Mouse (Mus musculus): Measurements from ENCODE around the gene Gm3532. TPM values are rescaled to one million over a fixed set of nuclear protein-coding genes. Genes with fewer than 3 reads are reported as not detected.
"Not testable (repeated sequence)": the region's sequence is repeated elsewhere in the genome, so short reads cannot be mapped to it uniquely, and the experiment has no call there.

Gm3532 gene
- total RNA-seq (2021): not detected

GRCm38 (mm10) chr14:5538196-5538595 is at the start of gene Gm3532:
Gene Gm3532 (plus strand): TSS chr14:5538496.
- intact Hi-C loops (cut with DNase I); DNase-seq: not testable (repeated sequence)

GRCm38 (mm10) chr14:5501374-5501773 is 36.9 kb upstream of the Gm3532 start, which contains the start of gene Gm3488:
Gene Gm3488 (plus strand): TSS chr14:5501674.
- DNase-seq; intact Hi-C loops (cut with DNase I): not testable (repeated sequence)

Other genes with a start within 250 kb of the Gm3532 start
- not detected for gene Gm3542, start 203.6 kb upstream of the Gm3532 start, total RNA-seq (2021)
- gene Gm3500, start 149.4 kb upstream of the Gm3532 start, total RNA-seq (2021): not detected
- gene Gm3194, start 83.0 kb upstream of the Gm3532 start, total RNA-seq (2021): under 1 TPM in 1 of 2 experiments, not detected in 1; 0.50 TPM
- gene Gm8246, start 60.7 kb upstream of the Gm3532 start, total RNA-seq (2021): not detected
- gene Gm3187, start 54.3 kb upstream of the Gm3532 start, total RNA-seq (2021): not detected
- gene Gm3488, start 36.8 kb upstream of the Gm3532 start, total RNA-seq (2021): under 1 TPM; 0.17 to 0.35 TPM
- not detected for gene Gm8265, start 94.5 kb downstream of the Gm3532 start, total RNA-seq (2021)
- gene Gm9603, start 149.0 kb downstream of the Gm3532 start, total RNA-seq (2021): not detected
- under 1 TPM; 0.19 to 0.27 TPM for gene Gm3373, start 203.1 kb downstream of the Gm3532 start, total RNA-seq (2021)